Mouse (Mus musculus) ES-E14 (cell line): Measurements from ENCODE around the gene Psmg3.

Experiments used
- CHD2 ChIP-seq: IDR thresholded peaks from 2 replicates; pipeline ENCODE4 v1.6.1; 2014; ENCODE audit warnings: mild to moderate bottlenecking, low read depth, low read length, inconsistent platforms
- ZC3H11A ChIP-seq: IDR thresholded peaks from 2 replicates; pipeline ENCODE4 v1.6.1; 2012; ENCODE audit warnings: low read depth, mild to moderate bottlenecking, inconsistent platforms, low read length, borderline replicate concordance
- ZNF384 ChIP-seq: IDR thresholded peaks from 2 replicates; pipeline ENCODE4 v1.6.1; 2012; ENCODE audit warnings: low read depth, low read length, inconsistent platforms

DNA sequence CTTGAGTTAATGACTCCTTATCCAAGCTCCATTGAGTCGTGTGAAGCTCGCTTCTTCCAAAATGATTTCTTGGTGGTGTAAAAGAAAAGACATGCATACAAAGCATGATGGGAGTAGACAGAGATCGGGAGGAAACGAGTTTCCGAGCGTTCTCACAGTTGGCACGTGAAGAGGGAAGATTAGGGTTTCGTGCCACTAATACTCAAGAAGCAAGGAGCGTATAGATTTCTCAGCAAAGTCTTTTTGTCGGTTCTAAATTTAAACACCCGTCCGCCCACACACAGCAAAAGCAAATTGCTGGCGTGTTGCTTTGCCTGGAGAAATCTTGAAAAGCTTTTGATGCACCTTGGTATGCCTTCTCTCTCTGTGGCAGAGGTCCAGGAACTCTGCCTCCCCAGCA is 2.7 kb upstream of the Psmg3 start:
- no peak for TF ChIP-seq CHD2
- TF ChIP-seq ZNF384: no peak
- no peak for TF ChIP-seq ZC3H11A
